Mouse (Mus musculus) heart, adult 11 months (tissue): Measurements from ENCODE around the gene AC124502.3.
A peak's percentile ranks its signal among the peaks of the same experiment; 100 is the strongest.
"Not testable (repeated sequence)": the region's sequence is repeated elsewhere in the genome, so short reads cannot be mapped to it uniquely, and the experiment has no call there.

Experiments used
- DNase-seq: peaks from one replicate; pipeline ENCODE4 v3.0.0; 2022

Gene AC124502.3

DNA sequence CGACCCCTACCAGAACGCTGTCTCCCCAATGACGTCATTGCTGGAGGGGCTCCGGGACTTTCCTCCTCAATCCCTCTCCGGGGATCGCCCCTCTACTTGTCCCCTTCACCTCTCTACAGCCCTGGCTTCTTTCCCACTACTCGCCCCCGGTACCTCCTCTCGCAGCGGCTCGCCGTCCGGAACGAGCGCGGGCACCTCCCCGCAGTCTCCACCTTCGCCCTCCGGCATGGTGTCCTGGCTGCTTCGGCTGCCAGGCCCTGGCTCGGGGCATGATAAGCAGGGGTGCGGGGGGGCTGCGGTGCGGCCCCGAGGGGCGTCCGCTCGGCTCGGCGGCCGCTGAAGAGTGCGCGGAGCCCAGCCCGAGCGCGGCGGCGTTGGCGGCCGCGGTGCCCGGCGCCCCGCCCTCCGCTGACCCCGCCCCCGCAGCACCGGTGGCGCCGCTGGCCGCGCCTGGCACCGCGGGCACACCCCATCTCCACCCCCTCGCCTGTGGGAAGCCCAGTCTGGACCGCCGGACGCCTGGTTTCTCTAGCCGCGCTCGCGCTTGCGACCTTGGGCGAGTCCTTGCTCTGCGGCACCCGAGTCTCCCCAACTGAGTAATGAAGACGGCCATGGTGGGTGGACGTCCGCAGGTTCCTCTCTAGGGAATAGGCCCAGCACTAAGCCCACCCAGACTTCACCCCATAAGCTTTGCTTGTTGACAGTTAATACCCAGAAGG lies 46.6 kb downstream of the AC124502.3 start, which contains the start of gene Tmem151a:
Gene Tmem151a, minus strand, starts transcription at position 387 of the 719 bp plus-strand sequence.
- DNase-seq, result peak; percentile 94

DNA sequence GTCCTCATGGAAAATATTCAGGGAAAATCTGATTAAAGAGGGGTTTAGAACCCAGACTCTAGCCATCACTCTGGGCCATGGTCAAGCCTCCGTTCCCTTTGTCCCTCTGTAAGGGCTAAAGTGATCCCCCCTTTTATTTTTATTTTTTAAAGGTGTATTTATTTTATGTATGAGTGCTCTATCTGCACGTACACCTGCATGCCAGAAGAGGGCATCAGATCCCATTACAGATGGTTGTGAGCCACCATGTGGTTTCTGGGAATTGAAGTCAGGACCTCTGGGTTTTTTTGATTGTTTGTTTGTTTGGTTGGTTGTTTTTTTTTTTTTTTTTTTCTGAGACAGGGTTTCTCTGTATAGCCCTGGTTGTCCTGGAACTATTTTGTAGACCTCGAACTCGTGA lies 47.8 kb downstream of the AC124502.3 start:
- DNase-seq, result not testable (repeated sequence)

GRCm38 (mm10) chr19:5087884-5088728 lies 49.4 kb downstream of the AC124502.3 start, which contains the start of gene Yif1a:
TSS of gene Yif1a (plus strand) at chr19:5088538.
- DNase-seq, result peak; percentile 100

DNA sequence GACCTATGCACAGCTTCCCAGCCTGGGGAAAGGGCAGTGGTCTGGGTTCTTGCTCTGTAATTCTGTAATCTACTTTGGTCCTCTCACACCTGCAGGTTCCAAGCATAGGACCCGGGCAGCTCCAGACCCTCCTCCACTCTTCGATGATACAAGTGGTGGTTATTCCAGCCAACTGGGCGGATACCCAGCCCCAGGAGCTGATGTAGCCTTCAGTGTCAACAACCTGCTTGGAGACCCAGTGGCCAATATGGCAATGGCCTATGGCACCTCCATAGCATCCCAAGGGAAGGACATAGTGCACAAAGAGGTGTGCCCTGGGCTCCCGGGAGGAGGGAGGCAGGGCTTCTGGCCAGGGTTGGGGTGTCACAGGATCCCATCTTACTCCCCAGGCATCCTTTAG lies 50.6 kb downstream of the AC124502.3 start:
- DNase-seq, result peak; percentile 93

DNA sequence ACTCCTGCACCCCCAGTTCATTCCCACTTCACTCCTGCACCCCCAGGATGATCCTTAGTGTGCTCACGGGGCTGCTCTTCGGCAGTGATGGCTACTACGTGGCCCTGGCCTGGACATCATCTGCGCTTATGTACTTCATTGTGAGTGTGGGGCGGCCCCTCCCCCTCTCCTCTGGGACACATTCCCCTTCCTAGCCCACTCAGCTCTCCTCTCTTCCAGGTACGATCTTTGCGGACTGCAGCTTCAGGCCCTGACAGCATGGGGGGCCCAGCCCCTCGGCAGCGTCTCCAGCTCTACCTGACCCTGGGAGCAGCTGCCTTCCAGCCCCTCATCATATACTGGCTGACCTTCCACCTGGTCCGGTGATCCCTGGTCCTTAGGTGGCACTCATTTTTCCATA lies 53.4 kb downstream of the AC124502.3 start:
- peak; percentile 91 for DNase-seq

DNA sequence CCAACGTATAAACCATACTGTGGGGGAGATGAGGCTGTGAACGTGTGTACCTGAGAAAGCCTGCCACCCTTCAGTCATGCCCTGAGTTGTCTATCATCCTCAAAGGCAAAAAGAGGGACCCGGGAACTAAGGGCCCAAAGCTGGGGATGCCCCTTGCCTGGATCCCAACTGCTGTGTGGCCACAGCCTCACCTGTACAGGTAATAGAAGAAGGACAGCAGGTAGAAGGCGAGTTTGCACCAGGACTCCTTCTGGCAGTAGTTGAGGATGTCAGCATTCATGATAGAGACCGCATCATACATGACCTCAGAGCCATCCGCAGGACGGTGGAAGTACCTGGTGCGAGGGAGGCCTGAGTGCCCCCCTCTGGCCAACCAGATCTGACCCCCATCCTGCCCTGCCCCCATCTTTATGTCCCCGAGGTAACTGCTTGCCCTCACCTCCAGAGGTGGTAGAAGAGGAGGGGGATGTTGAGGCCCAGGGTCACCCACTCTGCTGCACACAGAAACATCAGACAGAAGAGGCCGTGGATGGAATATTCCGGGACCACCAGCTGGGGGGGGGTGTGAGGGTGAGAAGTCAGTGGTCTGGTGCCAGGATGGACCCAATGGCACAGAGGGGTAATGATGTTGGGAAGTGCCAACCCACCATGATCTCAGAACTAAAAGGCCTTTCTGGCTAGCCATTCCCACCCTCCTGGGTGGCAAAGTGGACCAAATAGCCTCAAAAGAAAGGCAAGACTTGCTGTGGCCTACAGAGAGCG lies 55.0 kb downstream of the AC124502.3 start:
- DNase-seq, result peak; percentile 94

- DNase-seq, result peak; percentile 99
These were observed 55.5 kb downstream of the AC124502.3 start for GRCm38 (mm10) chr19:5094243-5094632.

- no peak for DNase-seq
These were observed 56.2 kb downstream of the AC124502.3 start for GRCm38 (mm10) chr19:5094746-5095417.

DNA sequence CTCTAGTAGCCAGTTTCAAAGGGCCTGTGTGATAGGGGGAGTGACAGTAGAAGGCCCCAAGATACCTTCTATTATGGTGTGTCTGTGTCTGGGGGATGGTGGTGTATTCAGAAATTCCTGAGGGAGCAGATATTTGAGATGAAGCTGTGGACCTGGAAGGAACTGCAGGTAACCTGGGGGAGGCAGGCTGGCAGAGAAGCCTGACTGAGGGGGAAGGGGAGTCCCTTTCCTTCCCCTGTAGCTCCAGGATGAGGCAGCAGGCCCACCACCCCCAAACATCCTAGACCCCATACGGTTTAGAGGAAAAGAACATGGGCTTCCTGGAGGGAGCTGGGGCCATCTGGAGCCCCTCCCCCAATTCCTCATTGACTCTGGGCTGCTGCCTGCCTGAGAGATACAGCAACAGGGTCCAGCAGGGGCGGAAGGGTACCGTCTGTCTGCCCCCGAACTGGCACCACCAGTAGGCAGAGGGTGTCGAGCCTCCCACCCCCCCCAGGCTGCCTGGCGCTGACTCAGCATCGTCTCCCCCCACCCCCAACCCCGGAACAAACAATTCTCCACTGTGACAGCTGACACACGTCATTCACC lies 57.3 kb downstream of the AC124502.3 start:
- no peak for DNase-seq

DNA sequence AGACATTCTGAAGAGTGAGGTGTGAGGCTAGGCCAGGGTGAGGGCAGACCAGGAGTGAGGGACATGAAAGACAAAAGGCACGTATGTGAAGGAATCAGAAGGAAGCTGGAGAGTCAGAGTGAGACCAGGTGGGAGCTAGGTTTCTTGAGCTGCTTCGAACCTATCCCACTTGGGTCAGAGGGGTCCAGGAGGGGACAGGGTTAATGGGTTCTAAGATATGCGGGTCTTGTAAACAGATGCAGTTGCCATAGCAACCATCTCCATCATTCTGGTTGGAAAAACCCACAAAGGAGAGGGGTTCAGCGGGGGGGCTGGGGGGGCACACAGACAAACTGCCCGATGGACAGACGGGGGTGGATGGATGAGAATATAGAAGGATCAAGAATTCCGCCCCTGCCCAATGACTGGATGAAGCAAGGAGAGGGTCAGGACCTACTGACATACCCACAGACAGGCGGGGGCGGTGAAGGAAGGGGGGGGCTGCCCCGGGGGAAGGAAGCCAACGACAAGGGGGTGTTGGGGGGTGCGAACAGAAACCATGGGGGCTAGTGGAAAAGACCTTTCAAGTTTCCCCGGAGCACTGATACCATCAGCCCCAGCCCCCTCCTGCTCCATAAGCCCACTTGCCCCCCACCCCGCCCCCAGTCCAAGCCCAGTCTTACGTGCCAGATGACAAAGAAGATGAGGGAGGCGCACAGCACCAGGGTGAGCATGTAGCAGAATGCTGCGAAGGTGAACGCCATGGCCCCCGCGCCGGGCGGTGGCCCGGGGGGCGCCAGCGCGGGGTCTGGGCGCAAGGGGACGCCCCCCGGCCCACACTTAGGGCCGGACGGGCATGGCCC lies 59.1 kb downstream of the AC124502.3 start:
- no peak for DNase-seq

DNA sequence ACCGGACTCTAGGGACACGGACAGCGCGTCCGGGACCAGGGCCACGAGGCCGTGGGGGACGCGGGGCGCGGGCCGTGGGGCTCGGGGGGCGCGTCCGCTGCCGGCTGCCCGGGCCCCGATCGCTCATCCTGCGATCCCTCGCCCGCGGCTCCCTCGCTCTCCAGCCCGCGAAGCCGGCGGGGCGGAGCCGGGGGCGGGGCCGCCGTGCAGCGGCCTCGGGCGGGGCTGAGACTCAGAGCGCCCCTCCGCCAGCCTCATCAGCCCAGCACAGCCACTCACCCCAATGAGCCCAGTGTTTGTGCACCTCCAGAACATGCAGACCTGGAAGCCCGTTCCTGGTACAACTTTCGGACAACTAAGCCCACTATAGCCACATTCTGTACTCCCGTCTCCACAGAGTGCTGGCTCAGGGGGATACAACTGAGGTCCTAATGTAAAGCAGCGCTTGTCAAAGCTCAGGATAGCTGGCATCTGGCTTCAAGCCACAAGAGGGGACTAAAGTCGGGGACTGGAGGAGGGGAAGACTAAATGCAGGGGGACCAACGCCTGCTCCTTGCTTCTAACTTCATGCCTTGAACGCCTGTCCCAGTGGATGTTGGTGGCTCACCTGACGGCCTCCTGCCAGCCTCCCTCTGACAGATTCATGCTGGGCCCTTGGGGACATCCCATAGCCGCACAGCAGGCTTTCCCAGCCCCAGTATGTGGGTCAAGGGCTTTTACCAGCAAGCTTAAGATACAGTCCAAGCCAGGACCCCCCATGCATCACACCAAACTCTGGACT lies 59.9 kb downstream of the AC124502.3 start, which contains the start of gene Cnih2:
Gene Cnih2, minus strand, starts transcription at position 159 of the 781 bp plus-strand sequence.
- DNase-seq, result peak; percentile 95
